Mouse (Mus musculus) liver, adult 2 months (tissue): ENCODE results near the gene Plekha1. TPM values are rescaled to one million over a fixed set of nuclear protein-coding genes. Genes with fewer than 3 reads are reported as not detected.

ENCODE experiments used
- DNase-seq: peaks from one replicate; pipeline ENCODE4 v3.0.0-alpha.2; 2011; ENCODE audit warnings: low read depth, low spot score; ENCODE audit errors: extremely low read depth
- H3K27ac ChIP-seq: fragments of 200-500 bp; replicated peaks from 2 replicates; pipeline ENCODE4 v1.5.1; 2012; ENCODE audit warnings: low read depth, mild to moderate bottlenecking, control low read depth, inconsistent platforms, low read length; ENCODE audit not compliant: insufficient read depth
- H3K27me3 ChIP-seq: fragments of 200-500 bp; 2 replicates; pipeline ENCODE4 v1.6.1; 2012; ENCODE audit warnings: mild to moderate bottlenecking, moderate library complexity, low read length, inconsistent platforms; ENCODE audit not compliant: control insufficient read depth, insufficient read depth
- H3K36me3 ChIP-seq: fragments of 200-500 bp; 2 replicates; pipeline ENCODE4 v1.6.1; 2012; ENCODE audit warnings: low read length, inconsistent platforms; ENCODE audit not compliant: control insufficient read depth, insufficient read depth
- H3K4me1 ChIP-seq: fragments of 200-500 bp; 2 replicates; pipeline ENCODE4 v1.6.1; 2011; ENCODE audit warnings: low read length; ENCODE audit not compliant: control insufficient read depth, insufficient read depth
- H3K4me3 ChIP-seq: fragments of 200-500 bp; 2 replicates; pipeline ENCODE4 v1.5.1; 2011; ENCODE audit warnings: low read depth, mild to moderate bottlenecking, control low read depth, low read length, moderate library complexity; ENCODE audit not compliant: insufficient read depth
- H3K79me2 ChIP-seq: fragments of 200-500 bp; 2 replicates; pipeline ENCODE4 v1.6.1; 2012; ENCODE audit warnings: inconsistent platforms, mild to moderate bottlenecking, low read length, moderate library complexity; ENCODE audit not compliant: control insufficient read depth, insufficient read depth
- H3K9ac ChIP-seq: fragments of 200-500 bp; 2 replicates; pipeline ENCODE4 v1.6.1; 2012; ENCODE audit warnings: low read depth, mild to moderate bottlenecking, control low read depth, inconsistent platforms, low read length
- CTCF ChIP-seq: fragments of 200-500 bp; IDR thresholded peaks from 2 replicates; pipeline ENCODE4 v1.5.1; 2011; ENCODE audit warnings: low read depth, low read length, control low read depth
- POLR2A ChIP-seq: fragments of 200-500 bp; IDR thresholded peaks from 2 replicates; pipeline ENCODE4 v1.6.1; 2011; ENCODE audit warnings: low read length, control low read depth; ENCODE audit not compliant: insufficient read depth; ENCODE audit errors: extremely low read depth
- WGBS: fragments of 180-500 bp; shearing (Covaris S2); methylation state at CpG from one replicate; pipeline ENCODE4 v1.1.7; 2018; 5-methylcytosine and 5-hydroxymethylcytosine counted together
- polyA plus RNA-seq: library from polyadenylated mRNA; depleted of rRNA; stranded (reverse); fragments of >200 nt; gene quantifications from 2 replicates; pipeline ENCODE4 v1.2.3, GENCODE M21; 2012
- total RNA-seq: library from RNA; depleted of rRNA; stranded (reverse); fragments of >200 nt; gene quantifications from 2 replicates; pipeline ENCODE4 v1.2.3, GENCODE M21; 2014

Plekha1 gene
- total and polyA plus RNA-seq, 2 experiments = 5.6 to 7.0 TPM

DNA sequence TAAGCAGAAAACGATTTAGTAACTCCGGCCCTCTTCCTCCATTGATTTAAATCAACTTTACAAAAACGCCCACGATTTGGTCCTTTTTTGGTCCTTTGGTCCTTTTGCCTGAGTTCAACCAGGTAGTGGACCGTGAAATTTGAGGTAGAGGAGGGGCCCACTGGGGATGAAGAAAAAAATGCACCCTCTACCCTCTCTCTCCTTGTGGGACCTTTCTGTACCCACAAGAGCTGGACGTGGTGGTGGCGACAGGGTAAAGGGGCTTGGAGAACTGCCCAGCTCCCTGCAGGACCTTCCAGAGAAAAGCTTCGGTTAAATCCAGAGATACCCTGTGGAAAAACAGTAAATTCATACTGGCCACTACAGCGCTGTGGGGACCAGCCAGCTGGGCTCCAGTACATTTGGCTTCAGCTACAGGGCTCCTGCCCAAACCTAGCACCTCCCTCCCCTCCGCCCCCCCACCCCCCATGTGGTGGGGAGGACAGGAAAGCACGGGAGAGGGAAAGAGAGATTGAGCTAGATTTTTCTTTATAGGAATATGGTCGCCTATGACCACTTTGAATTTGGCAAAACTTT lies 71.8 kb downstream of the Plekha1 start:
- Histone ChIP-seq H3K4me1 (peaks cover 5% of the 10 kb centered on the region; the same call in 1 of the 2 replicates), H3K4me3 (no peak overlapping the region), H3K27ac (no peak overlapping the region), H3K79me2 (no peaks in the 10 kb centered on the region), H3K36me3 (no peaks in the 10 kb centered on the region), H3K27me3 (peaks cover 9% of the 10 kb centered on the region), H3K9ac (no peak overlapping the region)
- 25% methylated on average over 12 of the region's 12 CpGs for WGBS
- TF ChIP-seq CTCF = no peak
- TF ChIP-seq POLR2A = no peak
- DNase-seq = no peak

DNA sequence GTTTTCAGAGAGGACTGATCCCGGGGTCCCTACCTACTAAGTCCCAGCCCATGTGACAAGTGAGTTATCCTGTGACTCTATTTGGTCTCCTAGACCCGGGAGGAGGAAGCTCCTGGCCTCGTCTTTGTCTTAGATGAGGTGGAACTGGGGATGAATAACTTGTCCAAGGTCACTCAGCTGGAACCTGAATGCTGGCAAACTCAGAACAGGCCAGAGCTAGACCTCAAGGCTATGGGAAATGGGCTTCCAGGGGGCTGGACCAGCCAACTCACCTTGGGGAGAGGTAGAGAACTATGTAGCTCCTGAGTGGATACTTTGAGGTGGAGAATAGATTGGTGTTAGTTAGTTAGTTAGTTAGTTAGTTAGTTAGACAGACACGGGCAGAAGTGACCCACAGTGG lies 72.4 kb downstream of the Plekha1 start:
- H3K36me3 ChIP-seq = no peaks in the 10 kb centered on the region
- WGBS = 55% methylated on average over 4 of the region's 4 CpGs
- no peak for DNase-seq
- no peak overlapping the region for H3K27ac ChIP-seq
- peaks cover 9% of the 10 kb centered on the region for H3K27me3 ChIP-seq
- no peaks in the 10 kb centered on the region for H3K79me2 ChIP-seq
- H3K9ac ChIP-seq = no peak overlapping the region
- H3K4me3 ChIP-seq = no peak overlapping the region
- H3K4me1 ChIP-seq = peaks cover 5% of the 10 kb centered on the region; the same call in 1 of the 2 replicates
- TF ChIP-seq CTCF = no peak
- TF ChIP-seq POLR2A = no peak

DNA sequence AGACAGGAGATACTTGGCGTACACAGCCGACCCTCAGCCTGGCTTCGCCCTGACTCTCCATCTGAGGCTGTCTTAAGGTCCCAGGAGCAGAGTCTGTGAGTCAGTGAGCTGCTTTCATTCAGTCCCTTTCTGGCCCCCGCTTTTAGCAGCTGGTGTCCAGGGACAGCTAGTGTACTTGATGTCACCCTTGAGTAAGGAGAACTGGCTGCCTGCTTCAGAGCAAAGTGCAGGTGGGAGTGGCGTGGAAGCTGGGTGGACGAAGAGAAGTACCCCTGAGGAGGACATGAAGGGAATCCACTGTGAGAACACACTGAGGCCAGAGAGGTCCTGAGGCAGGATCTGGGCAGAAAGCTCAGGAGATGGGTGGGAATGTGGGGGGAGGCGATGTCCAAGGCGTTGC lies 73.3 kb downstream of the Plekha1 start:
- peaks cover 9% of the 10 kb centered on the region for H3K27me3 ChIP-seq
- H3K79me2 ChIP-seq = no peaks in the 10 kb centered on the region
- TF ChIP-seq CTCF (no peak), POLR2A (no peak)
- no peak overlapping the region for H3K4me3 ChIP-seq
- H3K27ac ChIP-seq = no peak overlapping the region
- WGBS = 89% methylated on average over 8 of the region's 8 CpGs
- H3K9ac ChIP-seq = no peak overlapping the region
- H3K36me3 ChIP-seq = no peaks in the 10 kb centered on the region
- DNase-seq = no peak
- H3K4me1 ChIP-seq = peaks cover 5% of the 10 kb centered on the region; the same call in 1 of the 2 replicates

DNA sequence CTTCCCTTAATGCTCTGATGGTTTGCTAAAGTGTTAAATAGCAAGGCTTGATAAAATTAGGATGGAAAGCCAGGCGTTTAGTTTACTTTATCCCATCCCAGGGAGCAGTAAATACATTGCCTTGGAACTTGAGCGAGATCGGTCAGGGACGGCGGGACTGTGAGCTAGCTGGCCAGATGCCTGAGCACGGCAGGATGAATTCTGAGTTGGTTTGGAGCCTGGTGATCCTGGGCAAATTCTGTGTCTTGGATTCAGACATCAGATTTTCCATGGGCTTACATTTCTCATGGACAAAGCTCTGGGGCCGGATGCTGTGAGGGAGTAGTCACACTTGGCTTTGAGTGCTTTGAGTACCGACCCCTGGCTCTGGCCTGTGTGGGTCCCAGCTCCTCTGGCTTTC lies 75.2 kb downstream of the Plekha1 start:
- no peak for DNase-seq
- Histone ChIP-seq H3K4me1 (peaks cover 5% of the 10 kb centered on the region; the same call in 1 of the 2 replicates), H3K4me3 (no peak overlapping the region), H3K79me2 (no peaks in the 10 kb centered on the region), H3K9ac (no peak overlapping the region), H3K27ac (no peak overlapping the region), H3K36me3 (no peaks in the 10 kb centered on the region), H3K27me3 (peaks cover 9% of the 10 kb centered on the region)
- TF ChIP-seq POLR2A (no peak), CTCF (no peak)
- 73% methylated on average over 8 of the region's 8 CpGs for WGBS

DNA sequence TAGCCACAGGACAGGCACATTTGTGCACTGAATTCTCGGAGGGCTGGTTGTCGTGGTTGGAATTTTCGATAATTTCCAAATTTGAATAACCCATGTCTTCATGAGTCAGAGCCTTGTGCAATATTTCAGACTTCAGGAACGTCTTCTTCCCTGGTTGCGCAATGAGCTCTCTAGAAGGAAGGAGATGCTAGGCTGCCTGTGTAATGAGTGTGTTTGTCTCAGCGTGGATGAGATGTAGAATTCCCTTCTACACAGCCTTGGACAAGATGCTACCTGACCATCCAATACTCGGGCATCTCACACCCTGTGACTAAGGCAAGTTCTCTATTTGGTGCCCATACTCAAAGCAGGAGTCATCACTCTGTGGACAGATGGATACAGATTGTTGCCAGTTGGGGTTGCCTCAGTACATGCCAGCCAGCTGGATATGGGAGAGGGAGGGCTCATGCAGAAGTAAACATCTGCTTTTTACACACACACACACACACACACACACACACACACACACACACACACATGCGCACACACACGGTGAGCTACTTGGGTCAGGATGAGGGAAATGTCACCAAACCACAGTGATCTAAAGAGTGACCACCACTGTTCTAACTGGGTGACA lies 77.8 kb downstream of the Plekha1 start:
- no peaks in the 10 kb centered on the region for H3K79me2 ChIP-seq
- no peak for TF ChIP-seq CTCF
- no peak for TF ChIP-seq POLR2A
- H3K4me3 ChIP-seq = no peak overlapping the region
- H3K36me3 ChIP-seq = no peaks in the 10 kb centered on the region
- no peak overlapping the region for H3K27ac ChIP-seq
- no peak for DNase-seq
- H3K4me1 ChIP-seq = no peaks in the 10 kb centered on the region
- 85% methylated on average over 9 of the region's 9 CpGs for WGBS
- no peaks in the 10 kb centered on the region for H3K27me3 ChIP-seq
- H3K9ac ChIP-seq = no peak overlapping the region

DNA sequence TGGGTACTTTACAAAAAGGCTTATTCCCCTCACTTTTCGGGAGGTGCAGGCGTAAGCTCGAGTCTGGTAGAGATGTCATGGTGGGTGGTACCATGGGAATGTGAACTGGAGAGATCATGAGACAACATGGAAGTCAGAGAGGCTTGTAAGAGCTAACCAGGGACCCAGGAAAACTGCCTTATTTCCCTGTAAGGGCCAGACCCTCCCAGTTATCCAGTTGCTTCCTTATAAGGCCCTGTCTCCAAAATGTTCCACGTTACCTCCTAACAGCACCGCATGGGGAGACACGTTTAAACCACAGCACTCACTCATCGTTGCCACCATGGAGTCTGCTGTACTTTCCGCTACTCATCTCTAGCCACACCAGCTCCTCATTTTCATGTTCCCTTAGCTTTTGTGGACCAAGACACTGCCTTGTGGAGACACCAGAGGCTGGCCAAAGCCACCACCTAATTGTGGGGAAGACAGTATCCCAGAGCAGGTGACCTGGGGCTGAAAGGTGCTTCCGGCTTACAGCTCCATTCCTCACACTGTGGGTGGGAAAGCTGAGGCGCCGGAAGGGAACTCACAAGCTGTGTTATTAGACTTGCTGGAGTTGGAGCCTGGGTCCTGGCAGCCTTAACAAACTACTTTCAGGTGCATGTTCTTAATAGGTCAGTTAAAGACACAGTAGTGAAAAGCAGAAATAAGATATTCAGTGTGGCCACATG lies 79.4 kb downstream of the Plekha1 start:
- H3K79me2 ChIP-seq = no peaks in the 10 kb centered on the region
- WGBS = 91% methylated on average over 11 of the region's 11 CpGs
- no peaks in the 10 kb centered on the region for H3K36me3 ChIP-seq
- H3K4me1 ChIP-seq = no peaks in the 10 kb centered on the region
- no peak overlapping the region for H3K4me3 ChIP-seq
- H3K27ac ChIP-seq = no peak overlapping the region
- DNase-seq = no peak
- no peak for TF ChIP-seq CTCF
- no peak for TF ChIP-seq POLR2A
- H3K9ac ChIP-seq = no peak overlapping the region
- H3K27me3 ChIP-seq = no peaks in the 10 kb centered on the region
